9 mouse cellular contexts compared by ENCODE assay signal in genomic region chr9:59269728-59270127, GRCm38 (mm10). TPM values are rescaled to one million over a fixed set of nuclear protein-coding genes. Genes with fewer than 3 reads are reported as not detected.
DNase-seq lines count a peak whose midpoint lies in the region; ATAC-seq and TF ChIP-seq lines count a peak whose summit lies in the region.
"Had no signal": no experiment of that assay in that cellular context is flagged by ENCODE, and none has a peak within 500 bp of the region (broad histone marks: within the 10 kb centered on the region; RNA-seq: fewer than 3 reads in every experiment).

No protein-coding gene starts in this region.

- intact Hi-C loops in gastrocnemius, postnatal 14 days (cut with DNase I; ENCODE audit: low total_unique reads) = no loop called here
- intact Hi-C loops in left cerebral cortex, postnatal 25 days (cut with DNase I) = loop anchor here (5.0 kb wide), 2 partner anchors 257 to 367 kb away; no protein-coding TSS in a partner anchor

- H3K4me3 ChIP-seq in intestine, postnatal 0 days (ENCODE audit: low read depth, low read length) = no peak overlapping the region
- H3K4me3 ChIP-seq: liver, embryonic 13.5 days had no signal

- 23% methylated on average over 5 of the region's 5 CpGs for WGBS in intestine, postnatal 0 days

- H3K36me3 ChIP-seq in intestine, postnatal 0 days (ENCODE audit: control insufficient read depth, insufficient read depth) = no peaks in the 10 kb centered on the region
- H3K36me3 ChIP-seq: liver, embryonic 13.5 days had no signal

- H3K9ac ChIP-seq in intestine, postnatal 0 days (ENCODE audit: low read depth, low read length) = no peak overlapping the region
- H3K9ac ChIP-seq: liver, embryonic 13.5 days had no signal

- no peaks in the 10 kb centered on the region; the same call in 1 of the 2 replicates for H3K4me1 ChIP-seq in intestine, postnatal 0 days (replicated peaks; ENCODE audit: control insufficient read depth, insufficient read depth, low read length)

- no peaks in the 10 kb centered on the region for H3K9me3 ChIP-seq in intestine, postnatal 0 days (ENCODE audit: control insufficient read depth)
- H3K9me3 ChIP-seq: liver, embryonic 13.5 days had no signal

- H3K4me2 ChIP-seq in intestine, postnatal 0 days (replicated peaks; ENCODE audit: low read depth) = no peak overlapping the region
- H3K4me2 ChIP-seq: liver, embryonic 13.5 days had no signal

- no peak; the same call in 1 of the 2 replicates for ATAC-seq in cerebellum, adult (ENCODE audit: insufficient number of reproducible peaks, low FRiP score, low TSS enrichment)
- ATAC-seq in intestine, postnatal 0 days = no peak

- TF ChIP-seq CTCF in intestine, postnatal 0 days (IDR thresholded peaks at IDR 0.05; ENCODE audit: low read depth) = peak; percentile 86

- no peaks in the 10 kb centered on the region for H3K27me3 ChIP-seq in intestine, postnatal 0 days (replicated peaks; ENCODE audit: control insufficient read depth, insufficient read depth, low read length)
- H3K27me3 ChIP-seq: liver, embryonic 13.5 days had no signal

- DNase-seq in cerebellum, adult 11-12 months = peak; percentile 52
- DNase-seq in cerebellum, adult 9-10 months = peak; percentile 63
- peak; percentile 77 for DNase-seq in gastrocnemius, postnatal 14 days
- peak; percentile 70 to 79 for DNase-seq in left cerebral cortex, postnatal 25 days (ENCODE audit: low spot score in 2 of 2)
- DNase-seq in neural tube, embryonic 10.5 days (ENCODE audit: extremely low spot score, low spot score) = peak; percentile 55
- peak; percentile 48 for DNase-seq in urinary bladder, postnatal 25 days (ENCODE audit: low spot score)
- DNase-seq: liver, embryonic 13.5 days had no signal

- H3K27ac ChIP-seq in intestine, postnatal 0 days (ENCODE audit: low read depth, low read length) = no peak overlapping the region
- H3K27ac ChIP-seq: liver, embryonic 13.5 days had no signal

RNA-seq across cellular contexts. Expression of gene Adpgk, which starts 21.6 kb away (rescaled TPM):
- total RNA-seq in gastrocnemius, postnatal 14 days (2021) = 10 to 100 TPM; 11.4 to 12.8 TPM
- polyA plus RNA-seq in intestine, postnatal 0 days (2015; fragmentation: Nextera tagmentation; extraction: Ambion mirVana) = 8.0 and 8.4 TPM in 2 replicates
- 10 to 100 TPM; 14.9 to 17.2 TPM for total RNA-seq in left cerebral cortex, postnatal 25 days (2021)
